Mouse (Mus musculus) E14TG2a.4 (cell line): ENCODE data around the gene Nop10.
A peak's percentile ranks its signal among the peaks of the same experiment; 100 is the strongest.

Experiments
- CTCF ChIP-seq: conservative IDR thresholded peaks from 2 replicates; pipeline ENCODE4 v1.5.1; 2014; ENCODE audit warnings: low read length
- POU5F1 ChIP-seq: IDR thresholded peaks from 2 replicates; pipeline ENCODE4 v1.6.1; 2014; ENCODE audit warnings: low read length, borderline replicate concordance

DNA sequence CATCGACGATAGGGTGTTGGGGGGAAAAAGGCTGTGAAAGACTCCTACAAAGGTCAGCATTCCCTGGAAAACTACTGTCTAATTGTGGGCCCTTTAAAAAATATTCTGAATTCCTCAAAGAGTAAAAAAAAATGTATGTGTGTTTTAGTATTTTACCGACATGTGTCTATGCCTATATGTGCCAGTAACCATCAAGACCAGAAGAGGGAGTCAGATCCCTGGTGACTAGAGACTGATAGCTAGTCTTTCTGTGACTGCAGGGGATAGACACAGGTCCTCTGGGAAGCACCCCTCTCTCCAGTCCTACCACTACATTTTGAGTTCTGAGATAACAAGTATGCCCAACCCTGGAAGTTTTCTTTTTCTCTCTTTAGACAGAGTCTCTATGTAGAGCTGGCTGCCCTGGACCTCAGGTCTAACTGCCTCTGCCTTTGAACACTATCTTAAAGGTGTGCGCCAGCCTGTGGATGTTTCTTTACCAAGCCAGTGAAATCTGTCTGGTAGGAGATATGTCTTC lies 1.1 kb downstream of the Nop10 start:
- TF ChIP-seq CTCF = peak; percentile 23
- no peak for TF ChIP-seq POU5F1
